Mouse (Mus musculus): ENCODE results near the gene Usp30. TPM values are rescaled to one million over a fixed set of nuclear protein-coding genes. Genes with fewer than 3 reads are reported as not detected.

Gene Usp30
- total RNA-seq, 4 experiments from 2014 or later, result 7.8 to 9.4 (median 8.6) TPM

DNA sequence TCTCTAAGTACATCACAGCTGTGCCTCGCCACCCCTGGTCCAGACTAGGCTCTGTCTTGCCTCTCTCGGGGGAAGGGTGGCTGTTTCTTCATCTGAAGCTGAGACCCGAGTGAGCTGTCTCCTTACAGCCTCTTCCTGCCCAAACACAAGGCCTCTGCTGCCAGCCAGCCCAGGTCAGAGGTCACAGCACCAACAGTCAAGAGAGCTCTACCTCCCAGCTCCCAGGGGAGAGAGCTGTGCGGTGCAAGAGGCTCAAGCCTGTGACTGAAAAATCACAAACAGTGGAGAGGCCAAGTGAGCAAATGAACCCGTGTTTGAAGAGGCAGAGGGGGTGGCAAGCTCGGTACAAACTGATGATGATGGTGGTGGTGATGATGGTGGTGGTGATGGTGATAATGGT lies 1.3 kb downstream of the Usp30 start:
- no peak for DNase-seq (ENCODE audit: low spot score in 2 of 2)

DNA sequence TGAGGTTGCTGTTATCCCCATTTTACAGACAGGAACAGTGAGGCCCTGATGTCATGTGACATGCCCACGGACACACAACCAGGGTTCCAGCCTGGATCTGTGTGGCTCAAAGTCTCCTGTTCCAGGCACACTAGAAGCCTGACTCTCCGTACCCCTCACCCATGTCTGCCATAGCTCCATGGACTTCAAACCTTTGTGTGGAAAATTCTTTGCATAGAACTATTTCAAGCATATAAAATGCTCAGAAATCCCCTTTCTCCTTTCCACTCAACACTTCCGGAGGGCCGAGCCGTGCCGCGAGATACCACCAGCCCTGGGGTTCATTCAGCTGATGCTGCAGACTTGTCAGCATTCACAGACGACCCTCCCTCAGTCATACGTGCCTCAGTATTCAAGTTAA lies 2.3 kb downstream of the Usp30 start:
- DNase-seq (ENCODE audit: low spot score in 2 of 2), result no peak

DNA sequence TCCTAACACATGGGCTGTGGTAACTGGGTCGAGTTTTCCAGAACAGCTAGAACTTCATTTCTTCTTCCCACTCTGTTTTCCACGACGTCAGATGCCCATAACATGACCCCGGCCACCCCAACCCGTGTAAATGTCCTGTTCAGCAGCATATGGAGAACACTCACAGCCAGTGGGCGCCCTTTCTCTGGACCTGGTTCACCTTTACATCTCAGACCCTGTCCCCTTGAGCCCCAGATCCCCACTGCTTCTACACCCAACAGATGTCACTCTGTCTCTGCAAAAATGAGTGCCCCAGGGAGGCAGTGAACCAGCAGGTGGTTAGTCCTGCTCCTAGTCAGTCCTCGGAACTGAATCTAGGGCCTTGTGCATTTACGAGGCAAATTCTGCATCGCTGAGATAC lies 2.7 kb downstream of the Usp30 start:
- no peak for DNase-seq (ENCODE audit: low spot score in 2 of 2)

DNA sequence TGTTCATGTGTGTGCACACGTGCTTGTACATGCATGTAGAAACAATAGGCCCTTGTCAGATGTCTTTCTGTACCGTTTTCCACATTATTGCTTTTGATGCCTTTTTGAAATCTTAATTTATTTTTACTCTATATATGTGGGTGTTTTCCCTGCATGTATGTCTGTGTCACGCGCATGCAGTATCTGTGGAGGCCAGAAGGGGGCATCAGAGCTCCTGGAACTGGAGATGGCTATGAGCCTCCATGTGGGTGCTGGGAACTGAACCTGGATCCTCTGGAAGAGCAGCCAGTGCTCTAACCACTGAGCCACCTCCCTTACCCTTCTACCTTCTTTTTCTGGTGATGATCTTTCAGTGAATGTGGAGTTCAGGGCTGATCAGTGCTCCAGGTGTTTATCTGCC lies 5.6 kb downstream of the Usp30 start:
- DNase-seq (ENCODE audit: low spot score in 2 of 2), result no peak

DNA sequence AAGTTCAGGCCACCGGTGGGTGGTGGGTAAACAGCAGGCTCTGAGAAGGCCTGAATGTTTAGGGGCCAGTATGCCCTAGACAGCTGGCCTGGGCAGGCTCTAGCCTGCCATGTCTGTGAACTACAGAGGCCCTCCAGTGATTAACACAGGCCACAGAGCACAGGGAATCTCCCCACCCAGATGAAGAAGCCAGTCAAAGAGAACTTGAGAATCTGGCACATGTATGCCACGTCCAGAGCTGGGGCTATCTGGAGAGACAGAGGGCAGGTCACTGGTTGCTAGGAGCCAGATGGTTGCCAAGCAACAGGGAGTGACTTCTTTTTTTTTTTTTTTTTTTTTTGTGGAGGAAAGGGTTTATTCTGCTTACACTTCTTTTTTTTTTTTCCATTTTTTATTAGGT lies 7.0 kb downstream of the Usp30 start:
- DNase-seq (ENCODE audit: low spot score in 2 of 2), result no peak

DNA sequence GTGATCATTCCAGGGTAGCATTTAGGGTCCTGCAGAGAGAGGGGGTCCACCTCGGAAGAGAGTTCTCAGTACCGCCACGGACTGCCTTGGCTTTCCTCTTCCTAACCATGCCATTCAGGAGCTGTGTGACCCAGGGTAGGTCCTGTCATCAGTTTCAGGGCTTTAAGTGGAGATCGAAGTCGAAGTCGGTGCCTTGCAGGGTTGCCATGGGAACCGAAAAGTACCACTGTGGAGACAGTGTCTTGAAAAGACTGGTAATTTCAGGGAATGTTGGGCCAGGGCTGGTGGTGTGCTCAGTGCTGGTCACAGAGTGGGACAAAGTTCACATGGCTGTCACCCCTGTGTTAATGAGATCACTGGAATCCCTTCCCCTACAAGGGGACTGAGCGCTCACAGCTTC lies 11.7 kb downstream of the Usp30 start:
- no peak for DNase-seq (ENCODE audit: low spot score in 2 of 2)

DNA sequence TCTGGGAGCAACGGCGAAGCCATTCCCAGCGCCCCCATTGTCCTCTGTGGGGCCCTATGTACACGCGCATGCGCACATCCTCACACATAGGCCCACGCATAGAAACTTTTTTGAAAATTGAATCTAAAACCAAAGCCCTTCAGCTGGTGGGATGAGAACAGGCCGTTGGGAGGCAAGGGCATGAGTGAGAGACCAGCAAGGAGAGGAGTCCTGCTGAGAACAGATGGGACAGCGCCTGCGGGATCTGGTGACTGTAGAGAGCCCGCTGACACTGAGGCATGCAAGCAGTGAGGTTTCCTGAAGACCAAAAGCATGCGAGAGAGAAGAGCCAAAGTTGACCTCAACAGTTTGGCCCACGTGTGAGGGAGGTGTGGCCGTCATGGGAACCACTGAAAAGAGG lies 20.2 kb downstream of the Usp30 start:
- DNase-seq (ENCODE audit: low spot score in 2 of 2), result no peak

DNA sequence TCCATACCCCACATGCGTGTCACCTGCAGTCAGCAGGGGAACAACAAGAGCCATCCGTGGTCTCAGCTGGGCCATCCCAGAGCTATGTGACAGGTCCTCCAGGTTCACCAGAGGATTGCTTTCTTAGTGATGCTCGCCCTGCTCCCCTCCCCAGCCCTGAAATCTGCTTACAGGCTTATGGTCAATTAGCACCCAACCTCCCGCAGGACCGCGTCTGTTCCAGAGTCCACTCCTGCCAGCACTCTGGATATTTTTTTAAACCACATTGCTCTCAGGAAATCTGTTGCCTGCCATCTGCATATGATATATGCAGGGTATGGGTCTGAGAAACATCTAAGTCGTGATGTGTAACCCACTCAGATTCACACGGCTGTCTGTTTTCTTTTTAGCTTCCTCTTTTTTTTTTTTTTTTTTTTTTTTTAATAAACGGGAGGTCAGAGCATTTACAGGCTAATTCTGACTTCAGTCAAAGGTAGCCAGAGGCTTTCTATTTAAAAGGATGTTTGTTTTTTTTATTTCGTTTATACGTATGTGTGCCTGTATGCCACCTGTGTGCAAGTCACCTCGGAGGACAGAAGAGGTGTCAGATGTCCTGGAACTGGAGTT lies 22.7 kb downstream of the Usp30 start:
- no peak for DNase-seq (ENCODE audit: low spot score in 2 of 2)

DNA sequence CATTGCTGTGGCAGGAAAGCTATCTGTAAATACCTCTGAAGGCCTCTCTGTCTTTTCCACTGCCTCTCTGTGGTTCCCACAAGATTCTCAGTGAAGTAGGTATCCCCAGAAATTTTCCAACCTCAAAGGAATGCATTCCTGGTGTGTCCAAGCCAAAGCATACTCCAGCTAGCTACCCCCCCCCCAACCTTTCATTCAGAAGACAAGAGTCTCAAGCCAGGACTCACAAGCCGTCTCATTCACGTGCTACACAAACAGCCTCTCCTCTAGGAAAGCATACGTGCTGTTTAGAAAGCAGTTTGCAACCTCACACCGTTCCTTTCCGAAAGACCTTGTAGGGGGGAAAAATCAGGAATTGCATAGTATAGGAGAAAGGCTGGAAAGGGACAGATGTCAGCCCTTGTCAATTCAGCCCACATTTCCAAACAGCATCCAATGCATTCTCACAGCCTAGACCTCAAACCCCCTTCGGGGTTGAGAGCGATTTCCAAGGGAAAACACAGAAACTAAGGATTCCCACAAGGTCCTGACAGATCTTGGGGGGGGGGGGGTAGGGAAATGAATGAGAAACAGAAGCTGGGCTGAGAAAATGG lies 25.3 kb downstream of the Usp30 start:
- no peak for DNase-seq (ENCODE audit: low spot score in 2 of 2)

DNA sequence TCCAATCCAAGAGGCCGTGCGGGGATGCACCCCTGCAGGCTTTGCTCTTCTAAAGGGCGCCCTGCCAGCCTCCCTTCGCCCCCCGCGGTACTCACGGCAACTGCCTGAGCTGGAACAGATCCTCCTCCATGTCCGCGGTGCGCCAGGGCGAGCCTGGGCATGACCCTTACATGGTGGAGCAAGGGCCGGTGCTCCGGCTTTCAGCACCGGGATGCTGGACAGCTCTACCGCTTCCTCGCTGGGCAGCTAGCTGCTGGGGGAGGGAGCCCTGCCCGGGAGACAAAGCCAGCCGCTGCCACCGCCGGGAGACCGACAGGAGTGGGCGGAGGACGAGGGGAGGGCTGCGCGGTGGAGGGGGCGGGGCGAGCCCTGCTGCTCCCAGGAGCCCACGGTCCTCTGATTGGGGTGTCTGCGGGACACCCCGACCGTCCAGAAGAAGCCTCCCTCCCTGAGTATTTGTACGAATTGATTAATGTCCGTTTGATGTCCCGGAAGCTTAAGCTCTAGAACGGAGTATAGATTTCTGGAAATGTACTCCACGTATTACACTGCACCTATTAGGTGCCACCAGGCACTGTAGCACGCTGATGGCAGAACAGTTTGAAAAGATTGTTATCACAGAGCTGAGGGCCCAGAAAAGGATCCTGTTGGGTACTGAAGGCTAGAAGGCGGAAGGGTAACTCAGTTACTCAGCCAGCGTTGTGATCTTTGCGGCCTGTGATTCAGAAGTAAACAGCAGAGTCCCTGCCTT lies 26.0 kb downstream of the Usp30 start, which contains the start of gene Svop:
Gene Svop (minus strand): TSS at position 514 of the 751 bp plus-strand sequence.
- peak in 1 of 2 experiments; percentile 16 for DNase-seq (ENCODE audit: low spot score in 2 of 2)

DNA sequence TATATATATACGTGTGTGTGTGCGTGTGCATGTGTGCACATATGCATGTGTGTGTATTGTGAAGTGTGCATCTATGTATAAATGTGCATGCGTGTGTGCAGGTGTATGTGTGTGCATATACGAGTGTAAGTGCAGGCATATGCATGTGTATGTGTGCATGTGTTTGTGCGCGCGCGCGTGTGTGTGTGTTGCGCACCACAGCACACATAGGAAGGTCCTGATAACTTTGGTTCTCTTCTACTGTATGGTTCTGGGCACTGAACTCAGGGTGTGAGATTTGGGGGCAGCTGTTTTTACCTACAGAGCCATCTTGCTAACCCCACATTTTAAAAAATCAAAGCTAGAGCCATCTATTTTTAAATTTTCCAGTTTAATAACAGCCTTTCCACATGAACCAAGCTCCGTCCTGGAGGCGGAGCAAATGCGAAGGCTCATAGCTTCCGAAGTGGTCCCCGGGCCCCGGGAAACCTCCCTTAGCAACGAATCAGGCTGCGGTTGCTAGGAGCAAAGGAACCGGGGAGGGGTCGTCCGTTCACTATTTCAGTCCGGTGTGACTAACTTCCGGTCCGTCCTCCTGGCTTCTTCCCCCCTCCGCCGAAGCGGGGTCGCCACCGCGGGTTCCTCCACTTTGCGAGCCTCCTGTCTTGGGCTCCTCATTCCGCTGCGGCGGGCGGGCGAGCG lies 34.6 kb downstream of the Usp30 start:
- DNase-seq (ENCODE audit: low spot score in 2 of 2), result peak; percentile 81 to 82

DNA sequence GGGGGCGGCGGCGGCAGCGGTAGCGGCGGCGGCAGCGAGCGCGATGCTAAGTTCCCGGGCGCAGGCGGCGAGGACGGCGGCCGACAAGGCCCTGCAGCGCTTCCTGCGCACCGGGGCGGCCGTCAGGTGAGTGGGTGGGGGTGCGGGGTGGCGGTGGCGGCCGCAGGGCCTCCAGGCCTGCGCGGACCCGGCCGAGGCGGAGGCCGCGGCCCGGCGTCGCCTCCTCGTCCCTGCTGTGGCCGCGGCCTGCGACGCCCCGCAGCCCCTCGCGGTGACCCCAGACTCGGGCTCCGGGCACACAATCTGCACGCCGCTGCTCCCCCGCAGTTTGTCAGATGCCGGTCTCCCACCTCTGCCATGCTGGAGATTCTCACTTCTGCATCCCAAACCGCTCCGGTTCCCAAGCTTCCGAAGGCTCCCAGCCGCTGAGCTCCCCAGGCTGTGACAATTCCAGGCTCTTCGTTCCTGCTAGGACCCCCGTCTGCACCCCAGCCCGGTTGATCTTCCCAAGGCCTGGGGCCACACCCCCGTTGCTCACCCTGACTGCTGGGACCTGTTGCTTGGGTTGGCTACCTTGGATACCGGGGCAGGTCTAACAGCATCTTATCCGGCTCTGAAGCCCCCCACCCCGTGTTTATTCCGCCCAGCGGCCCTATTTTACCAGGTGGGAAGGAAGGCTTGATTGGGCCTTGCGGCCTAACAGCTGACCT lies 35.3 kb downstream of the Usp30 start:
- DNase-seq (ENCODE audit: low spot score in 2 of 2), result no peak

DNA sequence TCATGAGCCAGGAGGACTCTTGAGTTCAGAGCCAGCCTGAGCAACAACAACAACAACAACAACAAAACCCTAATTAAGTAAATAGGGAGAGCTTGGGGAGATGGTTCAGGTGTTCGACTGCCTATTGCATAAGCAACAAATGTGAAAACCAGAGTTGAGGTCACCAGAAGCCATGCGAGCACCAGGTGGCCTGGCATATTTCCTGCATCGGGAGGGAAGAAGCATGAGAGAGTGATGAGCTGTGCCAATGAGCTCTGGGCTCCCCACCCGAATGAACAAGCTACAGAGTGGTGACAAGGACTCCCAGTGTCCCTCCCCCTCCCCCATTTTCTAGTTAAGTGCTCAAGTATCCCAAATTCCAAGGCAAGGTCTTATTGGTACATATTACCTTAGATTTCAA lies 36.6 kb downstream of the Usp30 start:
- no peak for DNase-seq (ENCODE audit: low spot score in 2 of 2)

DNA sequence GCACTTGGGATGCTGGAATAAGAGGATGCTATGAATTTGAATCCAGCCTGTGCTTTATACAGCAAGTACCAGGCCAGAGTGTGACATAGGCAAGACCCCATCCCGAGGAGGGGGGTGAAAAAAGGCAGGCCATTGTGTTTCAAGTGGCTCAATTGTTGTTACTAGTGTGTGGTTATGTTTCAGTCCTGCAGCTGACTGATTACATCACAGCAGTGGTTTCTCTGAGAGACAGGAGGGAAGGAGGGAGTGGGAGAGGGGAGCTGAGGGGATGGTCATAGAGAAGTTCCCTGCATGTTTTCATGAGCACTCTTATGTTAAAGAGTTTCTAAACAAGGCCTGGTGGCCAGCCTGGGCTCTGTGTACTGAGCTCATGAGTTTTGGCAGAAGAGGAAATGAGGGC lies 37.5 kb downstream of the Usp30 start:
- no peak for DNase-seq (ENCODE audit: low spot score in 2 of 2)

DNA sequence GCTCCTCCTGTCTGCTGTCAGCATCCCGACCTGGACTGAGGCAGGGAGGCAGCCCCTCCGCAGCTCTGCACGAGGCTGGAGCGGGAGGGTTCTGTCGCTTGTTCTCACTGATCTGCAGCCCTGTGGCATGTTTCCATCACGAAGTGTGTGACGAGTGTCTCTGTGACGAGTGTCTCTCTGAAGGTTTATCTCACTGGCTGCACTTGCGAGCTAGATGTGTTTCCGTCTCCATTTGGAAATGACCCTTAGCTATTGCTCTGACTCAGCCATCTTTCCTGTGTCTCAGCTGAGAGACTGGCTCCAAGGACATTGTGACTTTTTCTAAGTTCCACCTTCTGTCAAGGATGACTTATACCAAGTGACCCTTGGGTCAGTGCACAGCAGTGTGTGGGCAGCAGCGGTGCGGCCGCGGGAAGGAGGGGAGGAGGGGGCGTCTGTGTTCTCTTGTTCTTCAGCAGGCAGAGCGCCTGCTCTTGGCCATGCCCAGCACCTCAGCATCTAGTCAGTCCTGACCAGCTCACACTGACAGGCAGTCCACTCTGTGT lies 41.2 kb downstream of the Usp30 start:
- no peak for DNase-seq (ENCODE audit: low spot score in 2 of 2)

DNA sequence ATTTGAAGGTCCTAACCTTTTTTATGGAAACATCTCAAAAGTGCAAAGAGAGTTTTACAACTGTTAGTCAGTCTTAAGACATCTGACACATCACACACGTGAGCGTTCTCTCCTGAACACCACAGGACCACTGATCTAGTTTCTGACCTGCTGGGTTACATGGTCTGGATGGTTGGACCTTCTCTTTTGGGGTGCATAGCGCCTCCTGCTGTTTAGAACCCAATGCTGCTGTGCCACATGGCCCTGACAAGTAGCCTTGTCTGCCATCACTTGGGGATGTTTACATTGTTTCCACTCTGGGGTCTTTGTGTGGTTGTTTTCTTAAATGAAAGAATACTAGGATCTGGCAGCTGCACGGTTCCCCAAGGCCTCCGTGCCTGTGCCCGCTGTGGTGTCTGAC lies 48.1 kb downstream of the Usp30 start:
- DNase-seq (ENCODE audit: low spot score in 2 of 2), result no peak

DNA sequence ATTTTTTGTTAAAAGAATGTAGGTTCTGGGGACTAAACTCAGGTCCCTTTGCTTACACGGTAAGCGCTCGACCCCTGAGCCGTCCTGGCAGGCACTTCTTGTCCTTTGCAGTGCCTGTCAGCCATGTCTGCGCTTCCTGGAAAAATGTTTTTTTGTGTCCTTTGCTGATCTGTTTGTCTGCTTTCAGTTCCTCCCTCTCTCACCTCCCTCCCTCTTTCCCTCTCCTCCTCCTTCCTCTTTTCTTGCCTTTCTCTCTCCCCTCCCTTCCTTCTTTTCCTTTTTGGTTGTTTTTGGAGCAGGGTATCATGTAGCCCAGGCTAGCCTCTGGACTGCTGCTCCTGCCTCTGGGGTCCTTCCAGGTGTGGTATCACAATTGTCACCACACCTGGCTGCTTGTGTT lies 49.8 kb downstream of the Usp30 start:
- DNase-seq (ENCODE audit: low spot score in 2 of 2), result no peak

DNA sequence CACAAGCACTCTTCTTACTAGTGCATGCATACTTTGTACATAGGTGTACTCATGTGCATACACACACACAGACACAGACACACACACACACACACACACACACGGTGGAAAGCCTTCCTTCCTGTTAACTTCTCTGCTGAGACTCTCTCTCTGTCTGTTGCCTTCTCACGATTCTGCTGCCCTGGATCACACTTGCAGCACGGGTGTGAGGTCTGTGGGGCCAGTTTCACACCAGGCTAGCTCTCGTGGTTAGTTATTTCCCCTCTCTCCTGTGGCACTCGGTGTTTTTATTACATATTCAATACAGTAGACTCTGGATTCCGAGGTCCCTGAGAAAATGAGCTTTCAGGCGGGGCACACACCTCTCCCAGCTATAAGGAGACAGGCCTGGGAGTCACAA lies 51.3 kb downstream of the Usp30 start:
- DNase-seq (ENCODE audit: low spot score in 2 of 2), result no peak

DNA sequence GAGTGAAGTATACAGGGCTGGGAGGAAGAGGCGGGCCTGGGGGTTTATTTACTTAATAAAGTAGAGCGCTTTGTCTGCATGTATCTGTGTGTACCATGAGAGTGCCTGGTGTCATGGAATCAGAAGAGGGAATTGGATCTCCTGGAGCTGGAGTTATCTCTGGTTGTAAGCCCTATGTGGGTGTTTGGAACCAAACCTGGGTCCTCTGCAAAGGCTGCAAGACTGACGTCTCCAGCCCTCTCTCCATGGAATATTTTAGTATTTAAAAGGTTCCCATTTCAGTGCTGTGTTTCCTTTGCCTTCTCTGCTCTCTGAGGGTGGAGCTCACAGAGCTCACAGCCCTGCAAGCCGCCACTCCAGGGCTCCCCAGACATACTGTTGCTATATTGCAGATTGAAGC lies 54.5 kb downstream of the Usp30 start:
- DNase-seq (ENCODE audit: low spot score in 2 of 2), result no peak

DNA sequence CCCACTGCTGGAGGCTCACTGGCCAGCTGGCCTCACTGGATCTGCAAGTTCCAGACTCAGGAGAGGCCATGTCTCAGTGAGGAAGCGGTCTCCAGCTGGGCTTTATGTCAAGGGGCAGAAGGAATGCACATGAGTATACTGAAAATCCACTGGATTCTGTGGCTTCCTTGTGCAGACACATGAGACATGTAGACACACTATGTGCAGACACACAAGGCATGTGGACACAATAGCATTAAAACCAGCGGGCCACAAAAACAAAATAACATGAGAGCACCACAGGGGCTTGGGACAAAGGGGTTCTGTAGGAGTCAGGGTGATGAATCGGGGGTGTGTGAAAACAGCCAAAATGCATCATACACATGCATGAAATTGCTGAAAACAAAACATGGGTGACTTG lies 60.7 kb downstream of the Usp30 start:
- DNase-seq (ENCODE audit: low spot score in 2 of 2), result no peak

DNA sequence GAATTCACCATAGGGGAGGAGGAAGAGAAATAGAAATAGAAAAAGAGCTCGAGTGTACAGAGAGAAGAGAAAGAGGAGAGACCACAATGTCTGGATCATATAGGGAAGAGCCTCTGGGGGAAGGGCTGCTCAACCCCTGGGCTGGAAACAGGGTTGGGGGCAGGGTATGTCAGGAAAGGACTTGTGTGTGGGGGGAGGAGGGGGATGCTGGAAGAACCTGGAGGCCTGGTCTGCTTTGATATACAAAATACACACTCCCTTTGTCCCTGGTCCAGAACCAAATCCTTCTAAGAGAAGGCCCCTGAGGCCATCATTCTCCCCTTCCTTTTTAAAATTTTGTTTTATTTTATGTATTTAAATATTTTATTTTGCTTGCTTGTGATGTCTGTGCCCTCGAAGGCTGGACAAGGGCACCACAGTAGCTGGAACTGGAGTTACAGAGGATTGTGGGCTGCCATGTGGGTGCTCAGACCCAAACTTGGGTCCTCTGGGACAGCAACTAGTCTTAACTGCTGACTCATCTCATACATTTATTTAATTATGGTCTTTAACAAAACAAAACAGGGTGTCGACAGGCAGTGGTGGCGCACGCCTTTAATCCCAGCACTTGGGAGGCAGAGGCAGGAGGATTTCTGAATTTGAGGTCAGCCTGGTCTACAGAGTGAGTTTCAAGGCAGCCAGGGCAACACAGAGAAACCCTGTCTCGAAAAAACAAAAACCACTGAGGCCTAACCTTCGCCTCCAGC lies 61.4 kb downstream of the Usp30 start:
- no peak for DNase-seq (ENCODE audit: low spot score in 2 of 2)

All from gastrocnemius, adult 8-10 months (tissue).